Mouse (Mus musculus): Measurements from ENCODE around the gene Nradd.

The Nradd gene

DNA sequence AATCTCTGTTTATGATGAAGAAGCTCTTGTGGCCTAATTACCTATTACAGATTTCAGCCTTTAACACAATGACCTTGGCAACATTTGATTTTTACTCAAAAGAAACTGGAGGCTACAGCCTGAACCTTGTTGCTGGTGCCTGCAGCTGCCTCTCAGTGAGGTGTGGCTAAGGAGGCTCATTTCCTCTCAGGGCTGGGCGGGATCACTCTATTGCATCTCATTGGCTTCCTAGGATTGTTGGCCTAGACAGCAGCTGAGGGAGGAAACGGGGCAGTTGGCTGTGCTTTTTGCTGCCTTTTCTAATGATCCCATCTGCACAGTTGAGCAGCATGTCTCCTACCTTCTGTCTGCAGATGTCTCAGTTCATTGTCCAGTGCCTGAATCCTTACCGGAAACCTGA is 7.2 kb downstream of the Nradd start:
- DNase-seq (ENCODE audit: low read depth in 2 of 2, low spot score in 2 of 2) = no peak

DNA sequence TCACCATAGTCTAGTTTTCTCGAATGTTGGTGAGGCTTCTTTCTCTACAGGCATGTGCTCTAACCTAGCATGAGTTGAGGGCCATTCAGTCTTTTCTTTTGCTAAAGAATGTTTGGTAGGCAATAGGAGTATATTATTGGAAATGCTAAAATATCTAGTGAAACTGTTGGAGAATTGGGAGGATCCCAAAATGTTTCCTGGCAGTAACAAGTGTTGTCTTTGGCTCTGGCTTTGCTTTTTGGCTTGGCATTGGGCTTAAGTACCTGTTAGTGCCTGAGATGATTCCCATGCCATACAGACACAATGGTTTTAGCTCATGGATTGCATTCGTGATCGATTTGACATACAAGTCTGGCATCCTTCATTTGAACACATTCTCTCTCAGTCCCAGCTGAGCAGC is 12.8 kb downstream of the Nradd start:
- DNase-seq (ENCODE audit: low read depth in 2 of 2, low spot score in 2 of 2) = no peak

- DNase-seq (ENCODE audit: low read depth in 2 of 2, low spot score in 2 of 2) = no peak
Measured at GRCm38 (mm10) chr9:110583521-110583920, 40.7 kb downstream of the Nradd start.

DNA sequence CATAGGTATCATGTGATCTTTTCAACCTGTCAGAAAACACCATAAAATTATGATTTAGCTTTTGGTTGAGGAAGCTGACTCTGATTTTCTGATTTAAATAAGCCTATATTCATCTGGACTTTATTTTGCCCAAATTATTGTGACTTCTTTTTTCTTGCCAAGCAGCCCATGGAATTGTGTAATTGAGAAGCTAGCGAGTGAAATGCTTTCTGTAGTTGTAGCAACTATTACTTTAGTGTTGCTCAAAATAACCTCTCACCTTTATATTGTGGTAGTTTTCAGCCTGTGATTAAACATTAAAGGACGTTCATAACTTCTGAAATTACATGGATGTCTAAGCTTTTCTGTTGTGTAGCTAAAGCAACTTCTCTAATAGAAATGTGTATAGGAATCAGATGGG is 42.1 kb downstream of the Nradd start:
- DNase-seq (ENCODE audit: low read depth in 2 of 2, low spot score in 2 of 2) = no peak
